Mouse (Mus musculus): Measurements from ENCODE around the gene Fbxw8.
A peak's percentile ranks its signal among the peaks of the same experiment; 100 is the strongest.

The Fbxw8 gene

DNA sequence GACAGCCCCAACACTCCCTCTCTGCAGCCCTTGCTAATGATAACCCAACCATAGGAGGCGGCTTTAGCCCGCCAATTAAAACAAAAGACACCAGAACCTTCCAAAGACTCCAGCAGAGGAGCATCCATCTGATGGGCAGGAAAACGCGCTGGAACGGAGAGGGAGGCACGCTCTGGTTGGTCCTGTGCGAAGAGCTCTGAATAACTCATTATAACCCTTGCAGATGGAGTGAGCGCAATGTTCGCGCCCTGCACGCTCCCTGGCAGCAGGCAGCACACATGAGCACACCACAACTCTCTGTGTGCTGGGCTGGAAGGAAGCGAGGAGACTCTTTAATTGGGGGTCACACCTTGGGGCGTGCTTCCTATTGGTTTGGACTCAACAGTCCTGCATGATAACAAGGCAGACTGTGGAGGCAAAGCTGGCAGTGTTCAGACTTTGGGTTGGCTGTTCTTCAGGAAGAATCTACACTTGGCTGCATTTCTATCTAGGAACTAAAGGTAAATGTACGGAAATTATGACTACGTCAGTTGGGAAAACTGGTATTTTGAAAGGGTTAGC lies 82.0 kb downstream of the Fbxw8 start:
- no peak for DNase-seq (ENCODE audit: low spot score)

DNA sequence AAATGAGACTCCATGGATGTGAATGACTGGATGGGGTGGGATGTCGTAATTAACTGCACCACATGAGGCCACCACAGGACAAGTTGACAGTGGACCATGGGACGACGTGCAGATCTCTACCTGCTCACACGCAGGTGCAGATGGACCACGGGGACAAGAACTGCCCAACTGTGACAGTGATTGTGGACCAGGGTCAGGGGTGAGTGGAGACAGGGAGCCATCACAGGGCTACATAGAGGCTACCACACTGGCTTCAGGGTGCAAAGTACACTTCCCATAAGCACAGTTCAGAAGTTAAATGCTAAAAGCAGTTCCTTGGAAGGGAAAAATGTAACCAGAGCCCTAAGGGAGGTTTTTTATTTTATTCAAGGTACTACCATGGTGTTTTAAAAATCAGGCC lies 83.5 kb downstream of the Fbxw8 start:
- DNase-seq (ENCODE audit: low spot score): no peak

DNA sequence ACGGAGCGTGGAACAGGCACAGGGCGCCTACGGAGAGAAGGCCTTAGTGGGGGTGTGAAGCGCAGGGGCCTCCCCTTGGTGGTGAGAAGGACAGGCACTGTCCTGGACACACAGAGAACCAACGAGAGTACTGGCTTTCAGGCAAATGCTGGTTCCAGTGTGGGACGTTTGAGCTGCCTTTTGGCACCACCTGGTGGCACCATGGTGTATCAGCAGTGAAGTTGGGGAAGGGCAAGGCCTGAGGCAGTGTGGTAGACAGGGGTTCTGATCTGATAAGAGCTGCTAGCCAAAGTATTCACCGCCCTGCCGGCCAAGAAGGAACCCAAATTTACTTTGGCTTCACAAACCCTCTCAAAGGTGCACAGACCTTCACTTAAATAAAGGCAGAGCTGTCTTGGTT lies 85.9 kb downstream of the Fbxw8 start:
- peak; percentile 87 for DNase-seq (ENCODE audit: low spot score)

- no peak for DNase-seq (ENCODE audit: low spot score)
Observed at GRCm38 (mm10) chr5:118067984-118068494, 87.2 kb downstream of the Fbxw8 start.

DNA sequence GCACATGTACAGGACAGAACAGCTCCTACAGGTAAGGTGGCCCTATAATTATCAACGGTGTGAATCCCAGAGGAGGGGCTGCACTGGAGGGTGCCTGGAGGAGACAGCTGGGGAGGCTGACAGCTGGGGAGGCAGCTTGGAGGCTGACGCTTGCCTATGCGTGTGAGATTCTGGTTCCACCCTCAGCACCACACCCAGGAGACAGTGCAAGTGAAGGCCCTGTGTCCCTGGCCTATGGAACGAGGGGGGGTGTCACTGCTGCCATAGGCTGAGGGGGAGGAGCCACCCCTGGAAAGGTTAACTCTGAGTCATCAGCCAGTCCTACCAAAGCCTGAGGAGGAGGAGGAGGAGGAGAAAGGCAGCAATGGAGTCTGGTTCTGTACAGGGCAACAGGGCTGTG lies 87.7 kb downstream of the Fbxw8 start:
- peak; percentile 59 for DNase-seq (ENCODE audit: low spot score)

DNA sequence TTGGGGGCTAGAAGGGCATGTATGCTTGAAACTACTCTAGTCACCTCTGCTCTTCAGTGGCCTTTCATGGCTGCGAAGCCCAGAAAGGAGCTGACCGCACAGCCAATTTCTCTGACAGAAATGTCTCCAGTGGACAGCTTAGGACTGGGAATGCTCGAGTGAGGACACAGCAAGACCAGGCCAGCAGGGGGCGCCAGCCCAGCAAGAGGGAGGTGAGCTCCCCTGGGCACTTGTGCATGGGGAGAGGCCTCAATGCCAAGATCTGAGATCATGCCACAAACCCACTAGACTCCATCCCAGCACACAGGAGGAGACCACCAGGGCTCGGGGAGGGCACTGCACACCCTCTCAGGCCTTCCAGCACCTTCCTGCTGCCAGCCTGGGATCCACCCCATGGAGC lies 88.4 kb downstream of the Fbxw8 start:
- peak; percentile 90 for DNase-seq (ENCODE audit: low spot score)

GRCm38 (mm10) chr5:118065516-118066255 lies 89.6 kb downstream of the Fbxw8 start:
- peak; percentile 69 for DNase-seq (ENCODE audit: low spot score)

DNA sequence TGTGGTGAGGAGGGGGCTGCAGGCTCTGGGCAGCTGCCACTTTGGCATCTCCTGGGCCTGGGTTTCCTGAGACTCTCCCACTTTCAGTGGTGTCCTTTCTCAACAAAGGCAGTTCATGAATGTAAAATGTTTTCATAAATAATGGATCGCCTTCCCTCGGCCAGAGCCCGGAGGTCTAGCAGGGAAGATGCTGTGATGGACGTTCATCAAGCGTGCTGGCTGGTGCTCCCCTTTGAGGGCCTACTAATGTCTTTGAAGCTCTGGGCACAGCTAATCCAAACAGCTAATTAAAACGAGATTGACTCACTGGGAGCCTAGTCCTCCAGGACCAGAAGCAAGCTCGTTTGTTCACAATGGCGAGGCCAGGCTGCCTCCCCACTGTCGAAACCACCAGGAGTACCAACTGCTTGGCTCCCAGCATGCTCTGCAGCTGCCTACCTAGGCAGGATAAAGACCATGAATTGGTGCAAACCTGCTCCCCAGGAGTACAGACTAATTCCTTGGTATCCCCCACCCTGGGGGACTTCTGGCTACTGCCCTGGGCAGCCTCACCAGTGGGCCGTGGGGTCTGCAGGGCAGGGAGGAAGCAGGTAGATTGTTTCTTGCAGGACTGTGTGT lies 90.9 kb downstream of the Fbxw8 start:
- DNase-seq (ENCODE audit: low spot score): no peak

GRCm38 (mm10) chr5:118063181-118063621 lies 92.1 kb downstream of the Fbxw8 start:
- DNase-seq (ENCODE audit: low spot score): peak; percentile 85

GRCm38 (mm10) chr5:118061391-118061790 lies 93.9 kb downstream of the Fbxw8 start:
- no peak for DNase-seq (ENCODE audit: low spot score)

GRCm38 (mm10) chr5:118059646-118060045 lies 95.6 kb downstream of the Fbxw8 start:
- DNase-seq (ENCODE audit: low spot score): no peak

GRCm38 (mm10) chr5:118058858-118059257 lies 96.4 kb downstream of the Fbxw8 start:
- no peak for DNase-seq (ENCODE audit: low spot score)

DNA sequence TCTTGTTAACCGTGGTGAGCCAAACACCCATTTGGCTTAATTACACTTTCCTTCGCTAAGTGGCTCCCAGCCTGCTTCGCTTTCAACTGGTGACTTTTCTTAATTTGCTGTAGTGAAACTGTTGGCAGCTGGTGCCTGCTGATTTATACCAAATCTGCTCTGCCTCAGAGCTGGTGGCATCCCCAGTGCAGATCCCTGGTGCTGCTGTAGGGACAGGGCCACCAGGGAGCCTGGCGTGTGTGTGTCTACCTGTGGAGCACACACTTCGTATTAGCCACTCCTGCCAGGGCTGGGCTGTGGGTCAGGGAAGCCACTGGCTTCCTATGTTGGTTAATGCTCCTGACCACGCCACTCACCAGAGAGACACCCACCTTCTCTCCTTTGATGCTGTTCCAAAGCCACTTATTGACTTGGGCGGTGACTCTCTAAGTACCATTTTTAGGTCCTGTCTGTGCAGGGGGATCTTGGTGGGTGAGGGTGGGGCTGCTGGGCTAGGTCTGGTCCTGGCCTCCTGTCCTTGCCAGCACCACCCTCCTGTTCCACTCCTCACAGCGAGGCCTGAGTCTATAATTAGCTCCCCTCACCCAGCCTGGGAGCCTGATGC lies 97.7 kb downstream of the Fbxw8 start:
- peak; percentile 80 for DNase-seq (ENCODE audit: low spot score)

- no peak for DNase-seq (ENCODE audit: low spot score)
Observed at GRCm38 (mm10) chr5:118053205-118053604, 102.1 kb downstream of the Fbxw8 start.

- no peak for DNase-seq (ENCODE audit: low spot score)
Observed at GRCm38 (mm10) chr5:118051981-118052662, 103.1 kb downstream of the Fbxw8 start.

DNA sequence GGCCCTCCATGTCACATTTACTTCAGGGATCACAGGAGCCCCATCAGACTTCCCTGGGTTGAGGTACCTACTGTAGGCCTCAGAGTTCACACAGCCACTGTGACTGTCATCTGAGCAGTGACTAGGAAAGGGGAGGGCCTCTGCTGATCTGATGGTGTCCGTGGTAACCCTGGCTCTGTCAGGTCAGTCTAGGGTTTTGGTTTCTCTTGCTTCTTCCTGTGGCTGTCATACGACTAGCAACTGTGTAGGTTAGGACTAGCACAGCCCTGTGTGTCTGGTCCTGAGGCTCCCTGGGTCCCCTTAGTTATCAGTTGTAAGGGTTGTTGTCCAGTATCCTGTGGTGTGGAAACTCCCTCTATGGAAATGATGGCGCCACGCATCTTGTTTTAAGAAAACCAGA lies 104.5 kb downstream of the Fbxw8 start:
- no peak for DNase-seq (ENCODE audit: low spot score)

GRCm38 (mm10) chr5:118048928-118049327 lies 106.3 kb downstream of the Fbxw8 start:
- no peak for DNase-seq (ENCODE audit: low spot score)

GRCm38 (mm10) chr5:118048412-118048811 lies 106.9 kb downstream of the Fbxw8 start:
- no peak for DNase-seq (ENCODE audit: low spot score)

DNA sequence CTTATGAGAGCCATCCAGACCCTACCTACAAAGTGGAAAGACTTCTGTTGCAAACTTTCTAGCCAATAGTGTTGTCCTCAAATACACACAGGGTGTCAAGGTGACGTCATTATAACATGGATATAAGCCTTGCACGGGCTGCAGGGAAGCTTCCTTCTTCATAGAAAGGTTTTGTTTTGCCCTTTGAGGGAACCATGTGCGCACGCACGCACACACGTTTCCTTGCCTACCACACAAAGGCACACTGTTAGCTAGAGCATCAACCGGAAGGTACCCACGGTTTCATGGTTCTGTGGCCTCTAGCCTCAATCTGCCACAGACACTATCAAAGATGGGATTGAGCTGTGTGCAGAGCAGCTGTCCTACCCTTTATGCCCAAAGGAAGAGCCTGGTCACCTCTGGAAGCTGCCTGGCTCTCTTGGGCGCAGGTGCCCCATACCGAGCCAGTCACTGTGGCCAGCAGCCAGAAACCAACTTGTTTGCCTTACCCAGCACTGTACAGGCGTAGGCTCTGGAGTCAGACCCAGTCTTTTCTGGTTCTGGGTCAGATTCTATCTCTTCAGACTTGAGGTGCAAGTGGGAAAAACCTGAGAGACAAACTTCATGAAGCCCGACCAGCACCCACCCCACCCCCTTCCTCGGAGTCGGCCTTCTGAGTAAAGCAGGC lies 108.0 kb downstream of the Fbxw8 start:
- DNase-seq (ENCODE audit: low spot score): no peak

- no peak for DNase-seq (ENCODE audit: low spot score)
Observed at GRCm38 (mm10) chr5:118045385-118045784, 109.9 kb downstream of the Fbxw8 start.

DNA sequence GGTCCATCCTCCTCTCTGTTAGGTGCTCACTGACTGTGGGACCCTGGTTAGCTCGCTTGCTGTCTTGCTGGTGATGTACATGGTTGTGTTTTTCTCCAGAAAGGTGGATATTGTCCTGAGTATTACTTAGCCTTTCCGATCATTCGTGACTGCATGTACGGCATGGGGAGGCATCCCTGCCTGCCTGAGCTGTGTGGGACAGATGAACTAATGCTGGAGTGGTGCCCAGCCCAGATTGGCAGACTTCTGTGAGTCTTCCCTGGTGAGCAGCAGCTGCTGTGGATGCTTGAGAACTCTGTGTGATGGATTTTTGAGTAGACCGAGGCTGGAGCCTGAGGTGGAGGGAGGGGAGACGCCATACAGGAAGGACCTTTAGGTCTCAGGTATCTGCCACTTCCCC lies 110.4 kb downstream of the Fbxw8 start:
- DNase-seq (ENCODE audit: low spot score): no peak

DNA sequence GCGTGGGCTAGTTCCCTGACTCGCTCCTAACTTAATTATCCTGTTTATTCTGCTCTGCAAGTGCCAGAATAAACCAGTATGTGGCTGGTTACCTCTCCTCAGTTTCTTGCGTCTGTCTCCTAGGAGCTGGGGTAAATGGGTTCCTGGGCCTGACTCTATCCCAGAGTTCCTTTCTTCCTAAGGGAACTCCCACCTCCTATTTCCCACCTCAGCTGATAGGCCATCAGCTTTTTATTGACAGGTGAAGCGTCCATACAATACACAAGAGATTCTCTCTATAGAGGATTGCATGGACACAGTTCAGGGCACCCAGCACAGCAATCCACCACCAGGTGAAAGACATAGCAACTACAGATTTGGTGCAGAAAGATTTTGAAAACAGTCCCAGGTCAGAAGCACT lies 111.5 kb downstream of the Fbxw8 start:
- no peak for DNase-seq (ENCODE audit: low spot score)

All from MN1 (cell line).